Mouse (Mus musculus): ENCODE measurements around the gene Mecom. TPM values are rescaled to one million over a fixed set of nuclear protein-coding genes. Genes with fewer than 3 reads are reported as not detected.

Mecom gene
- polyA plus RNA-seq, 1 experiment from 2014 or later = 22.4 TPM

DNA sequence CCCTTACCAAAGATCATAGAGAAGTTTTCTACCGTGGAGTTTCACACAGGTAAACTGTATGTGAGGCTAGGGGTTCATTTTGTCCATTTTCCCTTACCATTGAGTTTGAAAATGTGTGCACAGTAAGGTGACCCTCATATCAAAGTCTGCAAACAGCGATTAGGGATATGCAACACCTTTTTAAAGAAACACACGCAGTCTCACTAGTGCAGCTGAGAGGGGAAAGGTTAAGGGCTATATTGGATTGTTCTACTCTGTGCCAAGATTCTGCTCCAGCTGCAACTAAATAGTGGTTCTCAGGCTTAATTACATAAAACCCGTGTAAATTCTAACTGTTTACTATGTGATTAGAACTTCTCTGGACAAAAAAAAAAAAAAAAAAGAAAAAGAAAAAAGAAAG lies 263.7 kb downstream of the Mecom start:
- Histone ChIP-seq H3K27me3 (replicated peaks; ENCODE audit: insufficient read depth, low read length) (no peaks in the 10 kb centered on the region), H3K36me3 (ENCODE audit: insufficient read depth, low read length) (no peaks in the 10 kb centered on the region), H3K9me3 (ENCODE audit: low read length) (no peaks in the 10 kb centered on the region), H3K4me2 (replicated peaks; ENCODE audit: low read depth, low read length) (no peak overlapping the region), H3K4me1 (ENCODE audit: insufficient read depth, low read depth, low read length) (no peaks in the 10 kb centered on the region; the same call in 1 of the 2 replicates), H3K27ac (ENCODE audit: low read length) (no peak overlapping the region; the same call in 1 of the 2 replicates), H3K9ac (replicated peaks; ENCODE audit: low read depth) (no peak overlapping the region), H3K4me3 (ENCODE audit: low read depth, low read length) (no peak overlapping the region)
- DNase-seq (ENCODE audit: low spot score) = peak; percentile 47
- no peak for ATAC-seq
- 35% methylated on average over 4 of the region's 4 CpGs for WGBS
- TF ChIP-seq CTCF (IDR thresholded peaks at IDR 0.05) = no peak
- TF ChIP-seq EP300 (IDR thresholded peaks at IDR 0.05) = no peak

DNA sequence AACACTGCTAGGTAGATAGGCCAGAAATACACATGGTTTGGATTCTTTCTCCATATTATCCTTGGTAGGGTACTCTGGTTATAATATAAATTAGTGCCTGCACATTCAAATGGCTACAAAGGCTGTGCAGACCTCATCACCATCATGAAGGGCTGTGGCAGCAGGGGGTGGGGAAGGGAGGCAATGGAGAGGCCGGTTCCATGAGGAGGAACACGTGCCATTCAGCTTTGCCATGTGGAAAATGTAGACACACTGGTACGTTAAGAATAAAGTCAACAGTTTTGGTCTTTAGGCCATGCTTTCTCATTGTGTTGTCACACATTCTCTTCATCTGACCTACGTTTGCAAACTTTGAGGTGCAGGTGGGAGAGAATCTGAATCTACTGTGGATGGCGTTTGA lies 264.2 kb downstream of the Mecom start:
- peak; percentile 31 for DNase-seq (ENCODE audit: low spot score)
- H3K27me3 ChIP-seq (replicated peaks; ENCODE audit: insufficient read depth, low read length) = no peaks in the 10 kb centered on the region
- H3K4me3 ChIP-seq (ENCODE audit: low read depth, low read length) = no peak overlapping the region
- TF ChIP-seq EP300 (IDR thresholded peaks at IDR 0.05) (0 out of 2 replicates have a peak, but pooled peaks have one; percentile 7), CTCF (IDR thresholded peaks at IDR 0.05) (no peak)
- H3K4me2 ChIP-seq (replicated peaks; ENCODE audit: low read depth, low read length) = no peak overlapping the region
- H3K4me1 ChIP-seq (ENCODE audit: insufficient read depth, low read depth, low read length) = no peaks in the 10 kb centered on the region; the same call in 1 of the 2 replicates
- no peak overlapping the region for H3K27ac ChIP-seq (ENCODE audit: low read length)
- 60% methylated on average over 5 of the region's 5 CpGs for WGBS
- H3K9ac ChIP-seq (replicated peaks; ENCODE audit: low read depth) = no peak overlapping the region
- peak; percentile 43 for ATAC-seq
- no peaks in the 10 kb centered on the region for H3K36me3 ChIP-seq (ENCODE audit: insufficient read depth, low read length)
- no peaks in the 10 kb centered on the region for H3K9me3 ChIP-seq (ENCODE audit: low read length)

DNA sequence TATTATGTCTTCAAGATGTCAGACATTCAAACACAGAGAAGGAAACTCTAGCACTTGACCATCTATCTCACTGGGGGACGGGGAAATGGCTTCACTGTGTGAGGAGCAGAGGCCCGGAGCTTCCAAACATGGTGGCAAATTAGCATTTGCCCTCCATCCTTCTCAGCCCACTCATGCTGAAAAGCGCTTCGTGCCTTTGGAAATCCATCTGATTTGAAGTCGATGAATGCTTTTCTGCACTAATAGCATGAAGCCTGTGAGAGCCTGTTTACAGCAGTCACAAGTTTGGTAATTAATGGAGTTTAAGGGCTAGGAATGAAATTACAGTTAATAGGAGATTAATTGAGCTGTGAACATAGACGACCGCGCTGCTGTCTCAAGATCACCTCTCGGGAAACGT lies 270.2 kb downstream of the Mecom start:
- ATAC-seq (no peak), DNase-seq (ENCODE audit: low spot score) (no peak)
- WGBS = 85% methylated on average over 10 of the region's 10 CpGs
- Histone ChIP-seq H3K27ac (ENCODE audit: low read length) (no peak overlapping the region), H3K9me3 (ENCODE audit: low read length) (no peaks in the 10 kb centered on the region), H3K27me3 (replicated peaks; ENCODE audit: insufficient read depth, low read length) (no peaks in the 10 kb centered on the region), H3K4me2 (replicated peaks; ENCODE audit: low read depth, low read length) (no peak overlapping the region), H3K9ac (replicated peaks; ENCODE audit: low read depth) (no peak overlapping the region), H3K4me1 (ENCODE audit: insufficient read depth, low read depth, low read length) (no peaks in the 10 kb centered on the region), H3K4me3 (ENCODE audit: low read depth, low read length) (no peak overlapping the region), H3K36me3 (ENCODE audit: insufficient read depth, low read length) (no peaks in the 10 kb centered on the region)
- TF ChIP-seq EP300 (IDR thresholded peaks at IDR 0.05) (no peak), CTCF (IDR thresholded peaks at IDR 0.05) (no peak)

DNA sequence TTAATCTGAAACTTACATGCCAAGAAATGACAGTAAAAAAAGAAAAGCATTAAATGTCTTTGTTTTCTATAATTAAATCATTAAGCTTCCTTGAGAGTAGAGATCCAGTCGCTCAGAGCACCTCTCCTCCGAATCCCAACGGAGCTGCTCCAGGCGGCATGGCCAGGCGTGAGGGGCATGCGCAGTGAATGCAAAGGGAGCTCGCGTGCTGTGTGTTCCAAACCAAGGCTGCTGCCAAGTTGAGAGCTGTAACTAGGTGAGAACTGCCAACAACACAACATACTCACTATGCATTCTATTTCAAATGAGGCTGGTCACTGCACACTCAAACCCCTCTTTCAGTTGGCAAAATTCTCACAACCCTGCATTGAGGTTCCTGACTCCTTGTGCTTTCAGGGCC lies 271.7 kb downstream of the Mecom start:
- H3K27me3 ChIP-seq (replicated peaks; ENCODE audit: insufficient read depth, low read length) = no peaks in the 10 kb centered on the region
- no peak for TF ChIP-seq CTCF (IDR thresholded peaks at IDR 0.05)
- no peak for TF ChIP-seq EP300 (IDR thresholded peaks at IDR 0.05)
- no peaks in the 10 kb centered on the region for H3K36me3 ChIP-seq (ENCODE audit: insufficient read depth, low read length)
- H3K9ac ChIP-seq (replicated peaks; ENCODE audit: low read depth) = no peak overlapping the region
- ATAC-seq (no peak), DNase-seq (ENCODE audit: low spot score) (no peak)
- H3K4me3 ChIP-seq (ENCODE audit: low read depth, low read length) = no peak overlapping the region
- no peaks in the 10 kb centered on the region for H3K9me3 ChIP-seq (ENCODE audit: low read length)
- no peaks in the 10 kb centered on the region for H3K4me1 ChIP-seq (ENCODE audit: insufficient read depth, low read depth, low read length)
- no peak overlapping the region for H3K4me2 ChIP-seq (replicated peaks; ENCODE audit: low read depth, low read length)
- WGBS = 88% methylated on average over 8 of the region's 8 CpGs
- no peak overlapping the region for H3K27ac ChIP-seq (ENCODE audit: low read length)

DNA sequence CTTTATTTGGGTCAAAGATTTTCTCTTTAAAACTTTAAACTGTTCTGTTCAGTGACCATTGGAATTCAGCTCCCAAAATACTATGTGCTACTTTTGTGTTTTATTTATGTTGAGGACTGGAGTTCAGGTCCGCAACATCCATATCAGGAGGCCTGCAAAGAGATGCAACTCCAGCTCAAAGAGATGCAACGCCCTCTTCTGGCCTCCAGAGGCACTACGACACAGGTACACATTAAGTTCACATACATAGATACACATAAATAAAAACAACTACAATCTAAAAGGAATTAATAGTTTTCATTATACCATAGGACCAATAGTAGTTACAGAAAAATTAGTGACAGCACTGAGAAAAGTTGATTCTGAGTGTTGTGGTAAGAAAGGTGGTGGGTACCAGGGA lies 278.6 kb downstream of the Mecom start:
- Histone ChIP-seq H3K36me3 (ENCODE audit: insufficient read depth, low read length) (no peaks in the 10 kb centered on the region), H3K4me3 (ENCODE audit: low read depth, low read length) (no peak overlapping the region), H3K4me1 (ENCODE audit: insufficient read depth, low read depth, low read length) (no peaks in the 10 kb centered on the region), H3K9ac (replicated peaks; ENCODE audit: low read depth) (no peak overlapping the region), H3K27ac (ENCODE audit: low read length) (no peak overlapping the region), H3K4me2 (replicated peaks; ENCODE audit: low read depth, low read length) (no peak overlapping the region), H3K27me3 (replicated peaks; ENCODE audit: insufficient read depth, low read length) (no peaks in the 10 kb centered on the region), H3K9me3 (ENCODE audit: low read length) (no peaks in the 10 kb centered on the region)
- ATAC-seq = no peak
- TF ChIP-seq EP300 (IDR thresholded peaks at IDR 0.05) (no peak), CTCF (IDR thresholded peaks at IDR 0.05) (peak; percentile 51)
- no peak for DNase-seq (ENCODE audit: low spot score)
- 69% methylated on average over 3 of the region's 3 CpGs for WGBS

DNA sequence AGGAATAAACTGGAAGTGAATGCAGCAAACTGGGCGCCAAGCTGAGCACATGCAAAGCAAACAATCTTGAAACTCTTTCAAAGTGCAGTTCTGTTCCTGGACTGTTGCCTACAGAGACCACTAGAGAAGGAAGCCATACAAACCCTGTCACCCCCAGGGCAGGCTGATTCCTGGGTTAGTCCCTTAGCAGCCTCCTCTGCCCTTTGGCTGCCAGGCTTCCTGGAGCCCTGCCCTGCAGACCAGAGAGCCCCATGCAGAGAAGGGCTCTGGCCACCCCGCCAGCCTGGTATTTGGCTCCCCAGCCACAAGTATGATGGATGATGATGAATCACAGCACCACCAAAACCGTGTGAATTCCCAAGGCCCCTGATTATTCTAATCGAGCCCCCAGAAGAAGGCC lies 286.9 kb downstream of the Mecom start:
- WGBS = 25% methylated on average over 4 of the region's 4 CpGs
- ATAC-seq (peak; percentile 17; the same call in 1 of the 2 replicates), DNase-seq (ENCODE audit: low spot score) (peak; percentile 63)
- H3K9ac ChIP-seq (replicated peaks; ENCODE audit: low read depth) = no peak overlapping the region
- 0 out of 2 replicates have a peak overlapping the region, but pooled peaks have one; percentile 22 for H3K27ac ChIP-seq (ENCODE audit: low read length)
- no peak overlapping the region for H3K4me2 ChIP-seq (replicated peaks; ENCODE audit: low read depth, low read length)
- no peak for TF ChIP-seq EP300 (IDR thresholded peaks at IDR 0.05)
- TF ChIP-seq CTCF (IDR thresholded peaks at IDR 0.05) = no peak
- H3K36me3 ChIP-seq (ENCODE audit: insufficient read depth, low read length) = no peaks in the 10 kb centered on the region
- peaks cover 8% of the 10 kb centered on the region; the same call in 1 of the 2 replicates for H3K4me1 ChIP-seq (ENCODE audit: insufficient read depth, low read depth, low read length)
- H3K27me3 ChIP-seq (replicated peaks; ENCODE audit: insufficient read depth, low read length) = no peaks in the 10 kb centered on the region
- no peak overlapping the region for H3K4me3 ChIP-seq (ENCODE audit: low read depth, low read length)
- H3K9me3 ChIP-seq (ENCODE audit: low read length) = no peaks in the 10 kb centered on the region

DNA sequence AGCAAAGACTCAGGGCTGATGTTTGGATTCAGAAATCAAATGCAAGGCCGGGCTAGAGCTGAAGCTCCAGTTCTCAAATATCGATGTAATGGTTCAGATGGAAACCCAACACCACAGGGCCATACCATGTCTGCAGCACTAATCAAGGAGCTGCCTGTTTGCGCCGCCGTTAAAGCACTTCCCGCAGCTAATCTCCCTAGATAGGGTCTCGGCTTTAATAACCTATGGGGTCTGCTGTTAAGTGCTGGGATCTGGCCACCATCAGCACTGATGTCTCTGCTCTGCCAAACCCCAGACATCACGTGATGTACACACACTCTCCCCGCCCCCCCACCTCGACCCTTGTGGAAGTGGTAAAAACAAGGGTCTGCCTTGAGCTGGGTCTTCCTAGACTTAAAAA lies 289.4 kb downstream of the Mecom start:
- TF ChIP-seq CTCF (IDR thresholded peaks at IDR 0.05) (no peak), EP300 (IDR thresholded peaks at IDR 0.05) (no peak)
- 47% methylated on average over 10 of the region's 10 CpGs for WGBS
- peaks cover 8% of the 10 kb centered on the region; the same call in 1 of the 2 replicates for H3K4me1 ChIP-seq (ENCODE audit: insufficient read depth, low read depth, low read length)
- no peak for ATAC-seq
- no peaks in the 10 kb centered on the region for H3K36me3 ChIP-seq (ENCODE audit: insufficient read depth, low read length)
- no peak overlapping the region for H3K4me3 ChIP-seq (ENCODE audit: low read depth, low read length)
- no peak overlapping the region for H3K9ac ChIP-seq (replicated peaks; ENCODE audit: low read depth)
- H3K27ac ChIP-seq (ENCODE audit: low read length) = no peak overlapping the region
- H3K4me2 ChIP-seq (replicated peaks; ENCODE audit: low read depth, low read length) = no peak overlapping the region
- no peaks in the 10 kb centered on the region for H3K27me3 ChIP-seq (replicated peaks; ENCODE audit: insufficient read depth, low read length)
- H3K9me3 ChIP-seq (ENCODE audit: low read length) = no peaks in the 10 kb centered on the region
- no peak for DNase-seq (ENCODE audit: low spot score)
